Mouse (Mus musculus): ENCODE measurements around the gene Erc1. TPM values are rescaled to one million over a fixed set of nuclear protein-coding genes. Genes with fewer than 3 reads are reported as not detected.

Erc1 gene
- polyA plus RNA-seq, 1 experiment from 2014 or later, result 44.9 TPM

GRCm38 (mm10) chr6:119796291-119796690 lies 51.7 kb downstream of the Erc1 start:
- no peaks in the 10 kb centered on the region; the same call in 1 of the 2 replicates for H3K4me1 ChIP-seq (replicated peaks)
- ATAC-seq (ENCODE audit: low FRiP score), result no peak
- H3K4me3 ChIP-seq, result no peak overlapping the region

GRCm38 (mm10) chr6:119792562-119792961 lies 55.4 kb downstream of the Erc1 start:
- Histone ChIP-seq H3K27me3 (no peaks in the 10 kb centered on the region), H3K36me3 (peaks cover 9% of the 10 kb centered on the region), H3K4me2 (no peak overlapping the region), H3K9me3 (no peaks in the 10 kb centered on the region), H3K4me1 (replicated peaks) (no peaks in the 10 kb centered on the region), H3K9ac (no peak overlapping the region), H3K27ac (no peak overlapping the region), H3K4me3 (no peak overlapping the region)
- 51% methylated on average over 2 of the region's 2 CpGs for WGBS
- ATAC-seq (ENCODE audit: low FRiP score), result no peak

More at GRCm38 (mm10) chr6:119796291-119796690, 51.7 kb downstream of the Erc1 start:
- no peak overlapping the region for H3K4me2 ChIP-seq
- H3K27ac ChIP-seq, result no peak overlapping the region
- WGBS, result 95% methylated on average over 5 of the region's 5 CpGs
- H3K9me3 ChIP-seq, result no peaks in the 10 kb centered on the region
- peaks cover 9% of the 10 kb centered on the region for H3K36me3 ChIP-seq
- no peaks in the 10 kb centered on the region for H3K27me3 ChIP-seq
- H3K9ac ChIP-seq, result no peak overlapping the region

- H3K9ac ChIP-seq, result no peak overlapping the region
- H3K36me3 ChIP-seq, result peaks cover 10% of the 10 kb centered on the region
- H3K4me1 ChIP-seq (replicated peaks), result no peaks in the 10 kb centered on the region
- H3K9me3 ChIP-seq, result no peaks in the 10 kb centered on the region
- H3K4me2 ChIP-seq, result no peak overlapping the region
- no peaks in the 10 kb centered on the region for H3K27me3 ChIP-seq
- WGBS, result 92% methylated on average over 2 of the region's 2 CpGs
- ATAC-seq (ENCODE audit: low FRiP score), result no peak
- no peak overlapping the region for H3K27ac ChIP-seq
- H3K4me3 ChIP-seq, result no peak overlapping the region
Observed at GRCm38 (mm10) chr6:119782416-119782815, 65.6 kb downstream of the Erc1 start.

GRCm38 (mm10) chr6:119781109-119781508 lies 66.9 kb downstream of the Erc1 start:
- Histone ChIP-seq H3K27me3 (no peaks in the 10 kb centered on the region), H3K9ac (no peak overlapping the region), H3K36me3 (peaks cover 10% of the 10 kb centered on the region), H3K9me3 (no peaks in the 10 kb centered on the region), H3K27ac (no peak overlapping the region), H3K4me2 (no peak overlapping the region), H3K4me3 (no peak overlapping the region), H3K4me1 (replicated peaks) (no peaks in the 10 kb centered on the region)
- WGBS, result 79% methylated on average over 3 of the region's 3 CpGs
- ATAC-seq (ENCODE audit: low FRiP score), result no peak

- Histone ChIP-seq H3K27me3 (no peaks in the 10 kb centered on the region), H3K27ac (no peak overlapping the region), H3K4me3 (no peak overlapping the region), H3K9ac (no peak overlapping the region), H3K9me3 (no peaks in the 10 kb centered on the region), H3K4me2 (no peak overlapping the region), H3K36me3 (0 out of 2 replicates have a peak, but pooled peaks cover 7% of the 10 kb centered on the region), H3K4me1 (replicated peaks) (no peaks in the 10 kb centered on the region)
- ATAC-seq (ENCODE audit: low FRiP score), result no peak
- WGBS, result 78% methylated on average over 1 of the region's 1 CpGs
Observed at GRCm38 (mm10) chr6:119768778-119769177, 79.2 kb downstream of the Erc1 start.

- no peak for ATAC-seq (ENCODE audit: low FRiP score)
- no peaks in the 10 kb centered on the region for H3K4me1 ChIP-seq (replicated peaks)
- no peak overlapping the region for H3K9ac ChIP-seq
- H3K9me3 ChIP-seq, result no peaks in the 10 kb centered on the region
- no peaks in the 10 kb centered on the region for H3K27me3 ChIP-seq
- H3K4me3 ChIP-seq, result no peak overlapping the region
- peaks cover 6% of the 10 kb centered on the region for H3K36me3 ChIP-seq
- no peak overlapping the region for H3K27ac ChIP-seq
- H3K4me2 ChIP-seq, result no peak overlapping the region
- WGBS, result 94% methylated on average over 3 of the region's 3 CpGs
Observed at GRCm38 (mm10) chr6:119764355-119764754, 83.6 kb downstream of the Erc1 start.

GRCm38 (mm10) chr6:119759866-119760265 lies 88.1 kb downstream of the Erc1 start:
- H3K27me3 ChIP-seq, result no peaks in the 10 kb centered on the region
- WGBS, result 89% methylated on average over 3 of the region's 3 CpGs
- H3K4me2 ChIP-seq, result no peak overlapping the region
- no peaks in the 10 kb centered on the region for H3K4me1 ChIP-seq (replicated peaks)
- H3K36me3 ChIP-seq, result peaks cover 6% of the 10 kb centered on the region
- H3K9ac ChIP-seq, result no peak overlapping the region
- no peak overlapping the region for H3K4me3 ChIP-seq
- ATAC-seq (ENCODE audit: low FRiP score), result no peak
- H3K27ac ChIP-seq, result no peak overlapping the region
- H3K9me3 ChIP-seq, result no peaks in the 10 kb centered on the region

- Histone ChIP-seq H3K4me3 (no peak overlapping the region), H3K27ac (no peak overlapping the region), H3K4me1 (replicated peaks) (no peaks in the 10 kb centered on the region), H3K9ac (no peak overlapping the region), H3K36me3 (peaks cover 6% of the 10 kb centered on the region), H3K9me3 (no peaks in the 10 kb centered on the region), H3K27me3 (no peaks in the 10 kb centered on the region), H3K4me2 (no peak overlapping the region)
- WGBS, result 94% methylated on average over 2 of the region's 2 CpGs
- ATAC-seq (ENCODE audit: low FRiP score), result no peak
Observed at GRCm38 (mm10) chr6:119758490-119758889, 89.5 kb downstream of the Erc1 start.

- no peak for ATAC-seq (ENCODE audit: low FRiP score)
- 87% methylated on average over 5 of the region's 5 CpGs for WGBS
- no peaks in the 10 kb centered on the region for H3K9me3 ChIP-seq
- H3K9ac ChIP-seq, result no peak overlapping the region
- no peak overlapping the region for H3K27ac ChIP-seq
- no peaks in the 10 kb centered on the region for H3K4me1 ChIP-seq (replicated peaks)
- H3K4me2 ChIP-seq, result no peak overlapping the region
- H3K4me3 ChIP-seq, result no peak overlapping the region
- no peaks in the 10 kb centered on the region for H3K27me3 ChIP-seq
- peaks cover 10% of the 10 kb centered on the region for H3K36me3 ChIP-seq
Observed at GRCm38 (mm10) chr6:119757796-119758195, 90.2 kb downstream of the Erc1 start.

GRCm38 (mm10) chr6:119755866-119756265 lies 92.1 kb downstream of the Erc1 start:
- Histone ChIP-seq H3K27me3 (no peaks in the 10 kb centered on the region), H3K4me3 (no peak overlapping the region), H3K9me3 (no peaks in the 10 kb centered on the region), H3K27ac (no peak overlapping the region), H3K36me3 (peaks cover 13% of the 10 kb centered on the region), H3K4me1 (replicated peaks) (no peaks in the 10 kb centered on the region), H3K4me2 (no peak overlapping the region), H3K9ac (no peak overlapping the region)
- no peak for ATAC-seq (ENCODE audit: low FRiP score)
- whole genome bisulfite sequencing, result 90% methylated on average over 3 of the region's 3 CpGs

- Histone ChIP-seq H3K27me3 (no peaks in the 10 kb centered on the region), H3K9ac (no peak overlapping the region), H3K9me3 (no peaks in the 10 kb centered on the region), H3K4me2 (no peak overlapping the region), H3K4me1 (replicated peaks) (no peaks in the 10 kb centered on the region), H3K27ac (no peak overlapping the region), H3K4me3 (no peak overlapping the region), H3K36me3 (peaks cover 34% of the 10 kb centered on the region)
- WGBS, result 90% methylated on average over 7 of the region's 7 CpGs
- ATAC-seq (ENCODE audit: low FRiP score), result no peak
Observed at GRCm38 (mm10) chr6:119749093-119749635, 98.8 kb downstream of the Erc1 start.

GRCm38 (mm10) chr6:119741861-119742260 lies 106.1 kb downstream of the Erc1 start:
- Histone ChIP-seq H3K9me3 (no peaks in the 10 kb centered on the region), H3K9ac (no peak overlapping the region), H3K4me2 (no peak overlapping the region), H3K36me3 (peaks cover 23% of the 10 kb centered on the region), H3K27me3 (no peaks in the 10 kb centered on the region), H3K4me1 (replicated peaks) (no peaks in the 10 kb centered on the region), H3K4me3 (no peak overlapping the region), H3K27ac (no peak overlapping the region)
- 80% methylated on average over 2 of the region's 2 CpGs for WGBS
- no peak for ATAC-seq (ENCODE audit: low FRiP score)

- H3K27me3 ChIP-seq, result no peaks in the 10 kb centered on the region
- ATAC-seq (ENCODE audit: low FRiP score), result no peak
- no peak overlapping the region for H3K4me2 ChIP-seq
- no peak overlapping the region for H3K27ac ChIP-seq
- H3K36me3 ChIP-seq, result peaks cover 25% of the 10 kb centered on the region
- no peak overlapping the region for H3K4me3 ChIP-seq
- H3K4me1 ChIP-seq (replicated peaks), result no peaks in the 10 kb centered on the region
- H3K9me3 ChIP-seq, result no peaks in the 10 kb centered on the region
- no peak overlapping the region for H3K9ac ChIP-seq
- WGBS, result 93% methylated on average over 3 of the region's 3 CpGs
Observed at GRCm38 (mm10) chr6:119740541-119740940, 107.4 kb downstream of the Erc1 start.
